Mouse (Mus musculus): ENCODE measurements at regions not wholly inside any gene's neighbourhood (a gene's known extent, or its start where the extent isn't known, plus 50 kb on each side); places are given as distances from the start of the nearest gene placed in this dataset.

- TF ChIP-seq HCFC1 (IDR thresholded peaks at IDR 0.05; ENCODE audit: borderline replicate concordance, insufficient read depth, low read length) (no peak), CHD2 (IDR thresholded peaks at IDR 0.05; ENCODE audit: low read depth, low read length) (no peak), MAFK (IDR thresholded peaks at IDR 0.05; ENCODE audit: insufficient read depth, low read depth, low read length) (no peak), ZNF384 (IDR thresholded peaks at IDR 0.05; ENCODE audit: low read depth, low read length) (no peak), ZC3H11A (IDR thresholded peaks at IDR 0.05; ENCODE audit: borderline replicate concordance, low read depth, low read length) (no peak)
- Histone ChIP-seq H3K36me3 (ENCODE audit: control insufficient read depth, insufficient read depth, low read length, poor library complexity, severe bottlenecking) (no peaks in the 10 kb centered on the region), H3K4me3 (ENCODE audit: insufficient read depth in 1 of 2, low read depth in 1 of 2, low read length in 2 of 2, poor library complexity in 1 of 2, severe bottlenecking in 1 of 2) (no peak overlapping the region), H3K9me3 (ENCODE audit: control insufficient read depth, insufficient read depth, low read depth, low read length) (no peaks in the 10 kb centered on the region), H3K4me1 (ENCODE audit: control insufficient read depth in 2 of 2, insufficient read depth in 2 of 2, low read length in 2 of 2, poor library complexity in 1 of 2) (no peaks in the 10 kb centered on the region), H3K9ac (ENCODE audit: insufficient read depth, low read depth, low read length, poor library complexity, severe bottlenecking) (no peak overlapping the region), H3K27ac (ENCODE audit: insufficient read depth, low read depth, low read length, poor library complexity, severe bottlenecking) (no peak overlapping the region)
- in situ Hi-C loops (cut with MboI; ENCODE audit: low sequenced_read_pairs in 2 of 2, unreplicated experiment in 2 of 2): no loop called here
- DNase-seq (ENCODE audit: low read depth, low spot score): no peak
Observed at GRCm38 (mm10) chr8:103502991-103503767, 598.2 kb upstream of the Cdh5 start.

GRCm38 (mm10) chr8:103506334-103506733 lies 595.1 kb upstream of the Cdh5 start:
- no peaks in the 10 kb centered on the region for H3K4me1 ChIP-seq (ENCODE audit: control insufficient read depth in 2 of 2, insufficient read depth in 2 of 2, low read length in 2 of 2, poor library complexity in 1 of 2)
- H3K36me3 ChIP-seq (ENCODE audit: control insufficient read depth, insufficient read depth, low read length, poor library complexity, severe bottlenecking): no peaks in the 10 kb centered on the region
- H3K4me3 ChIP-seq (ENCODE audit: insufficient read depth in 1 of 2, low read depth in 1 of 2, low read length in 2 of 2, poor library complexity in 1 of 2, severe bottlenecking in 1 of 2): no peak overlapping the region
- H3K9ac ChIP-seq (ENCODE audit: insufficient read depth, low read depth, low read length, poor library complexity, severe bottlenecking): no peak overlapping the region
- no peaks in the 10 kb centered on the region for H3K9me3 ChIP-seq (ENCODE audit: control insufficient read depth, insufficient read depth, low read depth, low read length)
- no peak for TF ChIP-seq CHD2 (IDR thresholded peaks at IDR 0.05; ENCODE audit: low read depth, low read length)
- TF ChIP-seq HCFC1 (IDR thresholded peaks at IDR 0.05; ENCODE audit: borderline replicate concordance, insufficient read depth, low read length): no peak
- no peak for TF ChIP-seq ZC3H11A (IDR thresholded peaks at IDR 0.05; ENCODE audit: borderline replicate concordance, low read depth, low read length)
- TF ChIP-seq MAFK (IDR thresholded peaks at IDR 0.05; ENCODE audit: insufficient read depth, low read depth, low read length): no peak
- no peak for TF ChIP-seq ZNF384 (IDR thresholded peaks at IDR 0.05; ENCODE audit: low read depth, low read length)
- no peak for DNase-seq (ENCODE audit: low read depth, low spot score)
- no peak overlapping the region for H3K27ac ChIP-seq (ENCODE audit: insufficient read depth, low read depth, low read length, poor library complexity, severe bottlenecking)
- in situ Hi-C loops (cut with MboI; ENCODE audit: low sequenced_read_pairs in 2 of 2, unreplicated experiment in 2 of 2): no loop called here

DNA sequence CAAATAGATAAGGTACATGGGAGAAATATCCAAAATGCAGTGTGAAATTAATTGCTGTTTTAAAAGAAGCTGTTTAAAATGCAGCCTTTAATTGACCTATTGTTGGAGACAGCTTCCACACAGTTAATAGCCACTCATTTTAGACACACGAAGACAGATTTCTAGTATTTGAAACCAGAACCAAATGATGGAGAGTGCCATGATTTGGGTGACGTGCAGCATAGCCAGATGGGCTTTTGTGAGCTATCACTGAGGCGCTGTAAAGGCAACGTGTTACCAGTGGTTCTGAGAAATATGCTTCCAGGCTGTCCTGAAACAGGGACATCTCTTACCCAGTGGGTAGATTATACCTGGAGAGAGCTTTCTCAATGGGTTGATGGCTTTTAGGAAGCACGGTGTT lies 594.4 kb upstream of the Cdh5 start:
- TF ChIP-seq MAFK (IDR thresholded peaks at IDR 0.05; ENCODE audit: insufficient read depth, low read depth, low read length) (no peak), HCFC1 (IDR thresholded peaks at IDR 0.05; ENCODE audit: borderline replicate concordance, insufficient read depth, low read length) (no peak), ZC3H11A (IDR thresholded peaks at IDR 0.05; ENCODE audit: borderline replicate concordance, low read depth, low read length) (no peak), ZNF384 (IDR thresholded peaks at IDR 0.05; ENCODE audit: low read depth, low read length) (no peak)
- in situ Hi-C loops (cut with MboI; ENCODE audit: low sequenced_read_pairs in 2 of 2, unreplicated experiment in 2 of 2): no loop called here
- no peak overlapping the region for H3K9ac ChIP-seq (ENCODE audit: insufficient read depth, low read depth, low read length, poor library complexity, severe bottlenecking)
- H3K4me1 ChIP-seq (ENCODE audit: control insufficient read depth in 2 of 2, insufficient read depth in 2 of 2, low read length in 2 of 2, poor library complexity in 1 of 2): no peaks in the 10 kb centered on the region
- H3K9me3 ChIP-seq (ENCODE audit: control insufficient read depth, insufficient read depth, low read depth, low read length): no peaks in the 10 kb centered on the region
- H3K27ac ChIP-seq (ENCODE audit: insufficient read depth, low read depth, low read length, poor library complexity, severe bottlenecking): no peak overlapping the region
- no peaks in the 10 kb centered on the region for H3K36me3 ChIP-seq (ENCODE audit: control insufficient read depth, insufficient read depth, low read length, poor library complexity, severe bottlenecking)
- H3K4me3 ChIP-seq (ENCODE audit: insufficient read depth in 1 of 2, low read depth in 1 of 2, low read length in 2 of 2, poor library complexity in 1 of 2, severe bottlenecking in 1 of 2): no peak overlapping the region
- DNase-seq (ENCODE audit: low read depth, low spot score): no peak

DNA sequence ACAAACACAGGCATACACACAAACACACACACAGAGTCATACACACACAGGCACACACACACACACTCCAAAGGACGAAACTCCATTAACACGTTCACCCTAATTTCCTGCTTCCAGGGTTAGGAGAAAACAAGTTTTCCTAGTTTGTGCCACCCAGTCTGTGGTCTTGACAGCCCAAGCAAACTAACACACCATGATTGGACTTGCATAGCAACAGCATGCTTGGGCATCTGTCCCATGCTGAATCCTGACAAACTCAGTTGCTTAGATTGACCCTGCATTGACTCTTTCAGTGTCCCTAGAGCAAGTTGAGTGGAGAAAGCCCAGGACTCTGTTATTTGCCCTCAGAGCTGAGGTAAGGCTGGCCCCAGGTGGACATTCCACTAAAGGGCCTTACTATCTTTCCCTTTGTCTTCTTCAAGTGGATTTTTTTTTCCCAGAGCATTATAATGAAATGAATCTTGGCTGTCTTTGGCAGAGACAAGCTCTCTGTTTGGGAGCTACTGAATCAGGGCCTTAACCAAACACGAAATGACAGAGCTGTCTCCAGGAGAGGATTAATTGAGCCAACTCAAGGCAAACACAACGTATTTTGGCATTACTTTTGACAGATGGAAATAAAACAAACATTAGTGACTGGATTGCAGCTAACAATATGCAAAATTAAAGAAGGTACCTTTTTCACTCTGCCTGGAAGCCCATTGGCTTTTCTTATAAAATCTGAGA lies 581.1 kb upstream of the Cdh5 start:
- no peak overlapping the region for H3K27ac ChIP-seq (ENCODE audit: insufficient read depth, low read depth, low read length, poor library complexity, severe bottlenecking)
- no peaks in the 10 kb centered on the region for H3K9me3 ChIP-seq (ENCODE audit: control insufficient read depth, insufficient read depth, low read depth, low read length)
- in situ Hi-C loops (cut with MboI; ENCODE audit: low sequenced_read_pairs in 2 of 2, unreplicated experiment in 2 of 2): no loop called here
- no peaks in the 10 kb centered on the region for H3K4me1 ChIP-seq (ENCODE audit: control insufficient read depth in 2 of 2, insufficient read depth in 2 of 2, low read length in 2 of 2, poor library complexity in 1 of 2)
- H3K9ac ChIP-seq (ENCODE audit: insufficient read depth, low read depth, low read length, poor library complexity, severe bottlenecking): no peak overlapping the region
- H3K36me3 ChIP-seq (ENCODE audit: control insufficient read depth, insufficient read depth, low read length, poor library complexity, severe bottlenecking): no peaks in the 10 kb centered on the region
- no peak for TF ChIP-seq HCFC1 (IDR thresholded peaks at IDR 0.05; ENCODE audit: borderline replicate concordance, insufficient read depth, low read length)
- TF ChIP-seq ZNF384 (IDR thresholded peaks at IDR 0.05; ENCODE audit: low read depth, low read length): no peak
- TF ChIP-seq CHD2 (IDR thresholded peaks at IDR 0.05; ENCODE audit: low read depth, low read length): no peak
- no peak for TF ChIP-seq ZC3H11A (IDR thresholded peaks at IDR 0.05; ENCODE audit: borderline replicate concordance, low read depth, low read length)
- TF ChIP-seq MAFK (IDR thresholded peaks at IDR 0.05; ENCODE audit: insufficient read depth, low read depth, low read length): no peak
- H3K4me3 ChIP-seq (ENCODE audit: insufficient read depth in 1 of 2, low read depth in 1 of 2, low read length in 2 of 2, poor library complexity in 1 of 2, severe bottlenecking in 1 of 2): no peak overlapping the region
- DNase-seq (ENCODE audit: low read depth, low spot score): no peak
